Mouse (Mus musculus) ovary, adult 2 months (tissue): ENCODE data around the gene Olfr1312. TPM values are rescaled to one million over a fixed set of nuclear protein-coding genes. Genes with fewer than 3 reads are reported as not detected.

ENCODE experiments used
- polyA plus RNA-seq: library from polyadenylated mRNA; depleted of rRNA; stranded (reverse); fragments of >200 nt; gene quantifications from 2 replicates; pipeline ENCODE4 v1.2.3, GENCODE M21; 2012; rRNA removed

Olfr1312 gene
- not detected in 2 replicates for polyA plus RNA-seq

GRCm38 (mm10) chr2:112050138-112050537 lies at the start of gene Olfr1312:
TSS of gene Olfr1312 (minus strand) at chr2:112050238.

GRCm38 (mm10) chr2:112096681-112097080 lies 46.6 kb upstream of the Olfr1312 start, which contains the start of gene Olfr1314:
TSS of gene Olfr1314 (minus strand) at chr2:112096781.

GRCm38 (mm10) chr2:112077743-112078142 lies 27.7 kb upstream of the Olfr1312 start, which contains the start of gene Olfr1313:
TSS of gene Olfr1313 (minus strand) at chr2:112077843.

GRCm38 (mm10) chr2:112024312-112024711 lies 25.7 kb downstream of the Olfr1312 start, which contains the start of gene Olfr1311:
TSS of gene Olfr1311 (minus strand) at chr2:112024412.

GRCm38 (mm10) chr2:112012608-112013007 lies 37.4 kb downstream of the Olfr1312 start, which contains the start of gene Olfr1310:
TSS of gene Olfr1310 (minus strand) at chr2:112012708.

GRCm38 (mm10) chr2:111990181-111990580 lies 59.9 kb downstream of the Olfr1312 start, which contains the start of gene Olfr1309:
TSS of gene Olfr1309 (minus strand) at chr2:111990281.

Other genes with a start within 250 kb of the Olfr1312 start
- not detected in 2 replicates for gene Olfr1303, start 229.9 kb downstream of the Olfr1312 start, polyA plus RNA-seq
- not detected in 2 replicates for gene Olfr1305, start 173.1 kb downstream of the Olfr1312 start, polyA plus RNA-seq
- not detected in 2 replicates for gene Olfr1306, start 134.0 kb downstream of the Olfr1312 start, polyA plus RNA-seq
- not detected in 2 replicates for gene Olfr1307, start 100.8 kb downstream of the Olfr1312 start, polyA plus RNA-seq
- gene Olfr1308, start 85.3 kb downstream of the Olfr1312 start, polyA plus RNA-seq, result not detected in 2 replicates
- gene Olfr1309, start 60.0 kb downstream of the Olfr1312 start, polyA plus RNA-seq, result not detected in 2 replicates
- not detected in 2 replicates for gene Olfr1310, start 37.5 kb downstream of the Olfr1312 start, polyA plus RNA-seq
- not detected in 2 replicates for gene Olfr1311, start 25.8 kb downstream of the Olfr1312 start, polyA plus RNA-seq
- not detected in 2 replicates for gene Olfr1313, start 27.6 kb upstream of the Olfr1312 start, polyA plus RNA-seq
- gene Olfr1314, start 46.5 kb upstream of the Olfr1312 start, polyA plus RNA-seq, result not detected in 2 replicates
- gene Olfr1315-ps1, start 65.2 kb upstream of the Olfr1312 start, polyA plus RNA-seq, result not detected in 2 replicates
- not detected in 2 replicates for gene Olfr1316, start 84.7 kb upstream of the Olfr1312 start, polyA plus RNA-seq
- gene Olfr1317, start 90.1 kb upstream of the Olfr1312 start, polyA plus RNA-seq, result not detected in 2 replicates
- not detected in 2 replicates for gene Olfr1318, start 104.0 kb upstream of the Olfr1312 start, polyA plus RNA-seq
- gene Lpcat4, start 189.2 kb upstream of the Olfr1312 start, polyA plus RNA-seq, result 54.9 and 64.4 TPM in 2 replicates
- not detected in 2 replicates for gene Nutm1, start 209.1 kb upstream of the Olfr1312 start, polyA plus RNA-seq
- gene Nop10, start 211.7 kb upstream of the Olfr1312 start, polyA plus RNA-seq, result 32.4 and 73.0 TPM in 2 replicates
- gene Slc12a6, start 215.6 kb upstream of the Olfr1312 start, polyA plus RNA-seq, result 28.4 and 34.6 TPM in 2 replicates
- not detected in 2 replicates for gene Gm21985, start 216.1 kb upstream of the Olfr1312 start, polyA plus RNA-seq